Mouse (Mus musculus) liver, embryonic 15.5 days (tissue): Measurements from ENCODE around the gene Prr22. TPM values are rescaled to one million over a fixed set of nuclear protein-coding genes. Genes with fewer than 3 reads are reported as not detected.

Experiments used
- ATAC-seq: fragments of 200-750 bp; cut with Nextera tagmentation; 2 replicates; pipeline ENCODE4 v1.8.0; 2017; ENCODE audit warnings: moderate number of reproducible peaks, mild to moderate bottlenecking, moderate library complexity; ENCODE audit not compliant: insufficient read depth
- H3K27ac ChIP-seq: fragments of 300-500 bp; sonication (generic); replicated peaks from 2 replicates; pipeline ENCODE4 v1.5.1; 2015; ENCODE audit warnings: mild to moderate bottlenecking, inconsistent platforms
- H3K27me3 ChIP-seq: fragments of 300-500 bp; sonication (generic); 2 replicates; pipeline ENCODE4 v1.6.1; 2015; ENCODE audit warnings: mild to moderate bottlenecking, inconsistent platforms
- H3K36me3 ChIP-seq: fragments of 300-500 bp; sonication (generic); replicated peaks from 2 replicates; pipeline ENCODE4 v1.6.1; 2015; ENCODE audit warnings: moderate library complexity, mild to moderate bottlenecking, inconsistent platforms
- H3K4me1 ChIP-seq: fragments of 300-500 bp; sonication (generic); replicated peaks from 2 replicates; pipeline ENCODE4 v1.6.1; 2015; ENCODE audit warnings: inconsistent platforms
- H3K4me2 ChIP-seq: fragments of 300-500 bp; sonication (generic); 2 replicates; pipeline ENCODE4 v1.6.1; 2015; ENCODE audit warnings: moderate library complexity, mild to moderate bottlenecking, inconsistent platforms
- H3K4me3 ChIP-seq: fragments of 300-500 bp; sonication (generic); replicated peaks from 2 replicates; pipeline ENCODE4 v1.5.1; 2015; ENCODE audit warnings: mild to moderate bottlenecking, inconsistent platforms
- H3K9ac ChIP-seq: fragments of 300-500 bp; sonication (generic); 2 replicates; pipeline ENCODE4 v1.6.1; 2015; ENCODE audit warnings: moderate library complexity, mild to moderate bottlenecking, inconsistent platforms
- H3K9me3 ChIP-seq: fragments of 300-500 bp; sonication (generic); replicated peaks from 2 replicates; pipeline ENCODE4 v1.6.1; 2016; ENCODE audit warnings: inconsistent platforms
- WGBS: fragments of 180-500 bp; shearing (Covaris S2); methylation state at CpG from one replicate; pipeline ENCODE4 v1.1.7; 2015; ENCODE audit warnings: mixed read lengths; ENCODE audit not compliant: insufficient replicate concordance; 5-methylcytosine and 5-hydroxymethylcytosine counted together
- polyA plus RNA-seq: library from polyadenylated mRNA; unstranded; fragments of >200 nt; fragmentation: Nextera tagmentation; extraction: Ambion mirVana; gene quantifications from 2 replicates; pipeline ENCODE4 v1.2.1, GENCODE M21; 2015

Gene Prr22
- polyA plus RNA-seq, 1 experiment from 2014 or later: 0.60 TPM

DNA sequence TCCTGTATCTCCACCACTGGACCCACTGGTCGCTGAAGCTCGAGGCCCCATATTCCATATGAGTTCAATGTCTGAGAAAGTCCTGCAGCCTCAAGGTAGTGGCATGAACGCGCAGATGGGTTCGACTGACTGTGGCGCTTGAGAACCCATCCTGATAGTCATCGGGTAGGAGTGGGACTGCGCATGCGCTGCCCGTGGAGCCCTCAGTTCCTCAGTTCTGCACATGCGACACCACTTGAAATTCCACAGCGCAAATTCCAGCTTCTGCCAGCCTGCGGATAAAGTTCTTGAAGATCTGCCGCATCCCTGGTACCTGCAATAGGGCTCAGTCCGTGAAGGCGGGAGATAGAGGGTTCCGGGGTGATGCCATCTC is 29.3 kb upstream of the Prr22 start:
- no peak overlapping the region for H3K27ac ChIP-seq
- no peak overlapping the region for H3K4me3 ChIP-seq
- peaks cover 25% of the 10 kb centered on the region for H3K27me3 ChIP-seq
- H3K36me3 ChIP-seq: no peaks in the 10 kb centered on the region
- no peak overlapping the region for H3K9ac ChIP-seq
- WGBS: 73% methylated on average over 17 of the region's 17 CpGs
- no peak overlapping the region for H3K4me2 ChIP-seq
- ATAC-seq: no peak
- H3K4me1 ChIP-seq: no peaks in the 10 kb centered on the region
- no peaks in the 10 kb centered on the region for H3K9me3 ChIP-seq

DNA sequence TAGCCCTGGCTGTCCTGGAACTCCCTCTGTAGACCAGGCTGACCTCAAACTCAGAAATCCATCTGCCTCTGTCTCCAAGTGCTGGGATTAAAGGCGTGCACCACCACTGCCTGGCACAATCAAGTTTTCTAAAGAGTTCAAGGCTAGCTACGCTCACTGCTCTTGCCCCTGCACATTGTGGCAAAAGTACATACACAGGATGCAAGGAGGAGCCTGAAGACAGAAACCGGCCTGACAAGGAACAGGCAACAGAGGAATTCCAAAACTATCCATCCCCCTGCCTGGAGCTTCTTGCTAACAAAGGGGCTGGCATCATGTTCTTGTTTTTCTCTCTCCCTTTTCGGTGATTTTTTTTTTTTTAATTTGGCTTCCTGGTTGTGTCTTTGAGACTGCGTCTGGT is 25.9 kb upstream of the Prr22 start:
- H3K4me1 ChIP-seq: no peaks in the 10 kb centered on the region
- no peak overlapping the region for H3K27ac ChIP-seq
- no peak for ATAC-seq
- no peak overlapping the region for H3K4me3 ChIP-seq
- no peak overlapping the region for H3K4me2 ChIP-seq
- peaks cover 28% of the 10 kb centered on the region for H3K27me3 ChIP-seq
- WGBS: 46% methylated on average over 5 of the region's 5 CpGs
- no peak overlapping the region for H3K9ac ChIP-seq
- H3K36me3 ChIP-seq: no peaks in the 10 kb centered on the region
- H3K9me3 ChIP-seq: no peaks in the 10 kb centered on the region

DNA sequence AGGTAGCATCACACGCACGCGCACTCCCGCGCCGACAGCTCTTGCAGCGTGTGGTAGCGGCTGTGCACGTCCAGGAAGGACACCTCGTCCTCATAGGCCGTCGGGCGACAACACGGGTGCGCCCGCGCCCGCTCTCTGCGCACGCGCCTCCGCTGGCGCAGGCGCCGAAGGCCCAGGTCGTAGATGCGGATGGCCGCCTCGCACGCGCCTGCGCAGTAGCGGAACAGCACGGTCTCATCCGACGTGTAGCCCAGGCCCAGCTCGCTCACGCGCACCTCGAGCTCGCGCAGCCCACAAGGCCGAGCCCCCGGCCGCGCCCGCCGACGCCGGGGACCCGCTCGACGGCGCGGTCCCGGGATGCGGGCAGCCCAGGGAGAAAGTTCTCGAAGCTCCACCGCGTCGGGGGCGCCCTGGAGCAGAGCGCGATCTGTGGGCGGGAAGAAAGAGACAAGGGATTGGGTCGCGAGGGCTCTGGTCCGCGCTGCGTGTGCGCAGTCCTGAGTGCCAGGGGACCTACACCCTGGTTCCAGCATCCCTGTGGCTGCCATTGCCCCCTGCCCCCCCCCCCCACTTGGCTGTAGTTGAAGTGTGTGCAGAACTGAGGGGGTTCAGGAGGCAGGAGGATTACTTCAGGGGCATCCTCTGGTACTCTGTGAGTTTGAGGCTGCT is 18.5 kb upstream of the Prr22 start:
- H3K36me3 ChIP-seq: no peaks in the 10 kb centered on the region
- H3K9ac ChIP-seq: no peak overlapping the region
- ATAC-seq: peak; percentile 57
- no peak overlapping the region for H3K27ac ChIP-seq
- no peaks in the 10 kb centered on the region for H3K9me3 ChIP-seq
- H3K4me3 ChIP-seq: peak overlapping the region; percentile 39
- peaks cover 94% of the 10 kb centered on the region for H3K27me3 ChIP-seq
- H3K4me2 ChIP-seq: peak overlapping the region; percentile 64
- WGBS: 24% methylated on average over 71 of the region's 71 CpGs
- peaks cover 20% of the 10 kb centered on the region for H3K4me1 ChIP-seq

DNA sequence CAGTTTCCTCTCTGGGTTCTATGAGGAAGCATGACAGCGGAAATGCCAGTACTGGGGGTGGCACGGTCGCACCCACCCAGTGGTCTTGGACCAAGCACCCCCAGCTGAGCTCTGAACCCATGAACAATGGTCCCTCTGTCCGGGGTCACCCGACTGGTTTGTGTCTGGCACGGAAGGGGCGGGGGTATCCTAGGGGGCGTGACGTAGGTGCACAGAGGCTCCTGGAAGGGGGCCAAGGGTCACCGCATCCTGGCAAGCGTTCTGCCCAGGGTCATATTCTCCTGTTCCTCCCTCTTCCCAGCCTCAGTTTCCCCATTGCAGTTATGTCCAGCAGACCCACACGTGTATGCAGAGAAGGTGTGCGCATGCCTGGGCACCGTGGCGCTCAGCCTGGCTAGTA is 16.6 kb upstream of the Prr22 start:
- Histone ChIP-seq H3K27me3 (peaks cover 90% of the 10 kb centered on the region), H3K27ac (no peak overlapping the region), H3K9ac (no peak overlapping the region), H3K36me3 (no peaks in the 10 kb centered on the region), H3K9me3 (no peaks in the 10 kb centered on the region), H3K4me2 (no peak overlapping the region), H3K4me1 (peaks cover 39% of the 10 kb centered on the region), H3K4me3 (no peak overlapping the region)
- 42% methylated on average over 15 of the region's 15 CpGs for WGBS
- ATAC-seq: no peak

DNA sequence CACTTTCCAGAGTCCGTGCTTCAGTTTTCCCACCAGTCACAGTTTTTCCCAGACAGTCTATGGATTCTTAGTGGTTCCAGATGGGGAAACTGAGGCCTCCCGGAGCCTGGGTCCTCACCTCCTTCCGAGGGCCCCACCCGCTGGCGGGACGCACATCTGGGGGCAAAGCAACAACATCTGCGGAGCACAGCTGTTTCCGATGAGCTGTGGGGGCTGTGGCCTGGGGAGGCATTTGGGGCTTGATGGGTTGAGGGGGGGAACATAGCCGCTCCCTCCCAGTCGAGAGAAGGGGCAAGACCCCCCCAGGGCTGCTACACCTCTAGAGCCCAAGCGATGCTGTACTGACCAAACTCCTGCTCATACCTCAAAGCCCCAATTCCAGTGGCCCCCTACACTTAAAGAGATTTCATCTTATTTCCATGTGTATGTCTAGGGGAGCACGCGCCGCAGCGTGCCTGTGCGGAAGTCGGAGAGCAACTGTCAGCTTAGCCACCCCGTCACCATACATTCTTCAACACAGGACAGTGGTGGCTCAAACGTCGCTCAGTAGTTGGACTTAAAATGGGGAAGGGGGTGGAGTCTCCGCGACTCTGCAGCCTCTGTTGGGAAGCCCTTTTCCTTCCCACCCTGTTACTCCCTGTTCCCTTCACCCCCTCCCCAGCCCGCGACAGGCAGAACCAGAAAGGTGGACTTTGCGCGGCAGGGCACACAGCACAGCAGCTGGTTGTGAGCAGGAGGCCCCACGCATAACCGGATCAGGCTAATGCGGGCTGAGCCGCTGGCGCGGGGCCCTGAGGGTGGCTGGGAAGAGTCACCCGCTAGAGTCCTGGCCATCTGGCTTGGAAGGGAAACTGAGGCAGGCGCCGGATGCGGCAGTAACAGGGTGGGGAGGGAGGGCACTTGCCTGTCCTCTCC is 15.5 kb upstream of the Prr22 start:
- WGBS: 10% methylated on average over 36 of the region's 36 CpGs
- peaks cover 88% of the 10 kb centered on the region for H3K27me3 ChIP-seq
- no peaks in the 10 kb centered on the region for H3K36me3 ChIP-seq
- H3K9me3 ChIP-seq: no peaks in the 10 kb centered on the region
- H3K4me2 ChIP-seq: peak overlapping the region; percentile 48
- H3K4me3 ChIP-seq: no peak overlapping the region
- no peak for ATAC-seq
- peaks cover 50% of the 10 kb centered on the region for H3K4me1 ChIP-seq
- no peak overlapping the region for H3K27ac ChIP-seq
- no peak overlapping the region for H3K9ac ChIP-seq

DNA sequence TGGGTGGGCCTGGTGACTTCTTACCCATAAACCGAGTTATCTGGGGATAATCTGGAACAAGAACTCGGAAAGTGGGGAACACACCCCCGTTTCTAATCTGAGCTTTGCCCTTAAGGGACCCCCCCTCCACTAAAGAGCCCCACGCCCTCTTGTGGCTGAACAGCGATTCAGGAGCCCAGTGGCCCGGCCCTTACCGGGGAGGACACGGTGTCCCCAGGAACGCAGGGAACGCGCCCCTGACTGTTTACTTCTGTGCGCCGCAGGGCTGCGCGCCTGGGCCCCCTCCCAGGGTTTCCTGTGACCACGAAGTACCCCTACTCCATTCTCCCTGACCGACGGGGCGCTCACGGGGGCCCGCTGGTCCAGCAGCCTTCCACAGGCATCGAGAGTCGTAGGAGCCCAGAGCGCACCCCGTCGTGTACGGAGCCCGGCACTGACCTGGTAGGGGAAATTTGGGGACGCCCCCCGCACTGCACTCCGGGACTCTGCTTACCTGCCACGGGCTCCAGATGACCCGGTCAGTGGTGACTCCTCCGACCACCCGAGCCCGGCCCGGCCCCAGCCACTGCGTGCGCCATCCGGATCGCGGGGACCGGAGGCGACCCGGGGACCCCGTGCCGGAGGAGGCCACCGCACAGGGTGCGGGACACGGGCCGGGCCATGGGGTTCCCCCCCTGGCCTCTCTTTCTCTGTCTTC is 13.2 kb upstream of the Prr22 start:
- Histone ChIP-seq H3K4me1 (peaks cover 66% of the 10 kb centered on the region), H3K27ac (no peak overlapping the region; the same call in 1 of the 2 replicates), H3K4me3 (peak overlapping the region; percentile 57), H3K9me3 (no peaks in the 10 kb centered on the region), H3K4me2 (peak overlapping the region; percentile 96), H3K27me3 (peaks cover 73% of the 10 kb centered on the region), H3K36me3 (no peaks in the 10 kb centered on the region), H3K9ac (peak overlapping the region; percentile 51; the same call in 1 of the 2 replicates)
- 1% methylated on average over 51 of the region's 51 CpGs for WGBS
- peak; percentile 4; the same call in 1 of the 2 replicates for ATAC-seq

DNA sequence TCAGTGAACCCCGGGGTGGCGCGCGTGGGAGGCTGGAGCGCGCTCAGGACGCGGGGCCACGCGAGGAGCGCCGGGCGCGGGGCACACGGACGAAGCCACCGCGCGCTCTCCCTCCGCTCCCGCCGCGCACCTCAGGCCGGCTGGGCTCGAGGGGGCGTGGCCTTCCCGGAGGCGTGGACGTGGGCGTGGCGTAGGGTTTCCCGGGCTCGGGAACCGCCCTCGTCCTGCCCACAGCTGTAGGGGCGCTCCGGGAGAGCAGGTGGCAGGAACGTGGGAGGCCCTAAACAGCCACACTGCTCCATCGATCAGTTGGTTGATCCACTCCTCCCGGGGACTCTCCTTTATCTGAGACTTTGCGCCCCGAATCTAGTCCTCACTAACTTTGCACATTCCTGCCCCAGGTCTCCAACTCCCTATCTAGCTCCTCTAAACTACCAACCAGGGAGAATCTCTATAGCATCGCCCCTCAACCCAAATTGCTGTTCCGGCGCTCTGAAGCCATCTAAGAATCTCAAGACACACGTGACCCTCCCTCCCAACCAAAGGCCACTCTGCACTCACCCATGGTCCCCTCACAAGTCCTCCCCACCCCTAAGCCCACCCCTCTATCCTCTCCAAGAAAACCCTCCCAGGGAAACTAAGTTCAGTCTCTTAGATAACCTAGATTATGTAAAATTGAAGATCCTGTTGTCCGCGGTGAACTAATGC is 12.5 kb upstream of the Prr22 start, which contains the start of gene Nrtn:
TSS of gene Nrtn (minus strand) at position 115 of the 708 bp plus-strand sequence.
- Histone ChIP-seq H3K4me2 (peak within 1 kb of the TSS; percentile 96), H3K27ac (peak within 1 kb of the TSS; percentile 74), H3K9me3 (no peaks in the 10 kb centered on the region), H3K27me3 (peaks cover 65% of the 10 kb centered on the region), H3K4me1 (peaks cover 68% of the 10 kb centered on the region), H3K36me3 (no peaks in the 10 kb centered on the region), H3K9ac (peak within 1 kb of the TSS; percentile 51; the same call in 1 of the 2 replicates), H3K4me3 (peak within 1 kb of the TSS; percentile 57)
- ATAC-seq: peak; percentile 50
- WGBS: under 1% methylated on average over 47 of the region's 48 CpGs

DNA sequence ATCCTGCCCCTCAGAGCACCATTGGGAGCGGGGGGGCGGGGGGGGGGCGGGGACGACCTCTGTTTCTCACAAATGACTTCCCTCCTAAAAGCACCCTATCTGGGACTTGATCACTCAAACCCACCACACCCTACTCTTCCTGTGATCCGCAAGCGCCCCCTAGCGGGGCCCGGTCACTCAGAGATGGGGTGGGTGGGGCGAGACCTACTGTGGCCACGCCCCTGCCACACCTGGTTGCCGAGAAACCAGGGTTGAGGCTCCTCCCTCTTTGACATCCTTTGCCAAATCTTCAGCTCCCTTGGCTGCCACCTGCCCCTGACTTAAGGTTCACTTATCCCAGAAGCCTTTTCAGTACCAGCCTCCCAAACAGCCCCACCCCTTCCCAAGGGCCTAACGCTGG is 11.9 kb upstream of the Prr22 start:
- H3K9me3 ChIP-seq: no peaks in the 10 kb centered on the region
- ATAC-seq: 0 out of 2 replicates have a peak, but pooled peaks have one; percentile 2
- H3K27ac ChIP-seq: peak overlapping the region; percentile 74; the same call in 1 of the 2 replicates
- peaks cover 60% of the 10 kb centered on the region for H3K27me3 ChIP-seq
- peaks cover 74% of the 10 kb centered on the region for H3K4me1 ChIP-seq
- H3K36me3 ChIP-seq: no peaks in the 10 kb centered on the region
- 5% methylated on average over 12 of the region's 12 CpGs for WGBS
- H3K4me2 ChIP-seq: peak overlapping the region; percentile 96
- H3K9ac ChIP-seq: no peak overlapping the region
- H3K4me3 ChIP-seq: peak overlapping the region; percentile 57; the same call in 1 of the 2 replicates

DNA sequence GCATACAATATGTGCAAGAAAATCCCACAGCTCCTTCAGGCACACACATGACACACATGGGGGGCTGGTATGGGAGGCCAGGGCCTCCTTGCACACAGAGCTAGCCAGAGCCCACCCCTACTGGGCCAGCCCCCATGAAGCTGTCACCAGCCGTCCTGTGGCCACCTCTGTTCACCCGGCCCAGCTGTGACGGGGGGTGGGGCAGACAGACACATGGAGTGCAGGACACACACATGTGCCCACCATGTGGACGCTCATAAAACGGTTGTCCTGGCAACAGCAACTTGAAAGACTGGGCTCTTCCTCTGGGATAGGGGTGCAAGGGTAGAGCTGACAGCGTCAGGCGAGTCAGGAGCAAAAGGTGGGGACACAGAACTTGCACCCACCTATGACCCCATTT is 10.8 kb upstream of the Prr22 start:
- H3K4me2 ChIP-seq: no peak overlapping the region
- H3K27ac ChIP-seq: no peak overlapping the region
- H3K4me3 ChIP-seq: no peak overlapping the region
- WGBS: 64% methylated on average over 7 of the region's 7 CpGs
- H3K4me1 ChIP-seq: peaks cover 84% of the 10 kb centered on the region
- ATAC-seq: no peak
- H3K36me3 ChIP-seq: no peaks in the 10 kb centered on the region
- no peak overlapping the region for H3K9ac ChIP-seq
- peaks cover 48% of the 10 kb centered on the region for H3K27me3 ChIP-seq
- H3K9me3 ChIP-seq: no peaks in the 10 kb centered on the region

DNA sequence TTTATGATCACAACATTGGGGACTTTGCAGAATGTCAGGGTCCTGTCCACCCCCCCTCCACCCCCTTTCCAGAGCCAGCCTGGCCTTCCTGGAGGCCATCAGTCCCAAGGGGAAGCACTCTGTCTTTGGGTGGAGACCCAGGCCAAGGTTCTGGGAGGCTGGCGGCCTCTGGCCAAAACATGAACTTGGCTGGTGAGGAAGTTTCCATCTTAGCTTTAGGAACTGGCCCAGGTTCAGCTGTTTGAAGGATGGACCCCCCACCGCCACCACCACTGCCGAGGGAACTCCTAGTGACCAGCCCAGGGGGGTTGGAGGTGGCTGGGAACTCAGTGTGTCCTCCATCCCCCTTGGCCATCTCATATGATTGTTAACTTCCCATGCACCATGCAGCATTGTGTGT is 9.0 kb upstream of the Prr22 start:
- no peak overlapping the region for H3K4me3 ChIP-seq
- H3K27ac ChIP-seq: no peak overlapping the region
- ATAC-seq: no peak
- peaks cover 84% of the 10 kb centered on the region for H3K4me1 ChIP-seq
- H3K9ac ChIP-seq: peak overlapping the region; percentile 64; the same call in 1 of the 2 replicates
- H3K27me3 ChIP-seq: peaks cover 30% of the 10 kb centered on the region
- H3K36me3 ChIP-seq: no peaks in the 10 kb centered on the region
- WGBS: 57% methylated on average over 3 of the region's 3 CpGs
- peak overlapping the region; percentile 96; the same call in 1 of the 2 replicates for H3K4me2 ChIP-seq
- H3K9me3 ChIP-seq: no peaks in the 10 kb centered on the region
